Comparison of ENCODE assay signal across 28 mouse cellular contexts in genomic region chr4:68085255-68085654, GRCm38 (mm10).
"Had no signal": no experiment of that assay in that cellular context is flagged by ENCODE, and none has a peak within 500 bp of the region (broad histone marks: within the 10 kb centered on the region; RNA-seq: fewer than 3 reads in every experiment).

No protein-coding gene starts in this region.

- DNase-seq: heart, postnatal 10 days; heart, postnatal 14 days; heart, postnatal 36 days; heart, postnatal 4 days; kidney, adult 11 months; kidney, adult 18-20 months; kidney, adult 8-10 months; kidney, adult 9 months; layer of hippocampus, adult 9-11 months; layer of hippocampus, postnatal 36 days had no signal

- ATAC-seq: hindbrain, embryonic 16.5 days; hindbrain, postnatal 0 days; inflammation-experienced regulatory T-cells, adult 6 months; intestine, embryonic 15.5 days; intestine, embryonic 16.5 days; intestine, postnatal 0 days had no signal

- H3K4me3 ChIP-seq: heart, embryonic 12.5 days; heart, embryonic 13.5 days; heart, embryonic 15.5 days; hindbrain, embryonic 10.5 days; hindbrain, embryonic 12.5 days; hindbrain, embryonic 13.5 days; hindbrain, embryonic 15.5 days; intestine, embryonic 15.5 days; kidney, embryonic 15.5 days; layer of hippocampus, adult 2 months; left cerebral cortex, adult 2 months had no signal

- H3K27ac ChIP-seq: heart, embryonic 13.5 days; heart, embryonic 15.5 days; hindbrain, embryonic 10.5 days; hindbrain, embryonic 12.5 days; hindbrain, embryonic 13.5 days; hindbrain, embryonic 14.5 days; hindbrain, embryonic 15.5 days; hindbrain, postnatal 0 days; intestine, embryonic 15.5 days; kidney, embryonic 15.5 days; kidney, postnatal 0 days; layer of hippocampus, adult 2 months; left cerebral cortex, adult 2 months had no signal

- H3K4me1 ChIP-seq: heart, embryonic 12.5 days; heart, embryonic 13.5 days; heart, embryonic 15.5 days; hindbrain, embryonic 10.5 days; hindbrain, embryonic 12.5 days; hindbrain, embryonic 13.5 days; hindbrain, embryonic 15.5 days; intestine, embryonic 15.5 days; kidney, embryonic 15.5 days had no signal
